Mouse (Mus musculus) lung, adult 2 months (tissue): ENCODE results near the gene Gse1. TPM values are rescaled to one million over a fixed set of nuclear protein-coding genes. Genes with fewer than 3 reads are reported as not detected.
A peak's percentile ranks its signal among the peaks of the same experiment; 100 is the strongest.

Source experiments
- DNase-seq: peaks from one replicate; pipeline ENCODE4 v3.0.0; 2022
- H3K4me1 ChIP-seq: fragments of 200-500 bp; 2 replicates; pipeline ENCODE4 v1.6.1; 2011; ENCODE audit warnings: low read length; ENCODE audit not compliant: control insufficient read depth, insufficient read depth
- H3K4me3 ChIP-seq: fragments of 200-500 bp; replicated peaks from 2 replicates; pipeline ENCODE3; 2011; ENCODE audit warnings: low read depth, mild to moderate bottlenecking, control low read depth, low read length; ENCODE audit errors: extremely low read depth
- CTCF ChIP-seq: fragments of 200-500 bp; IDR thresholded peaks from 2 replicates; pipeline ENCODE4 v1.5.1; 2011; ENCODE audit warnings: mild to moderate bottlenecking, low read length, control low read depth; ENCODE audit not compliant: insufficient read depth
- POLR2A ChIP-seq: fragments of 200-500 bp; IDR thresholded peaks from 2 replicates; pipeline ENCODE4 v1.6.1; 2011; ENCODE audit warnings: low read depth, mild to moderate bottlenecking, control low read depth, low read length, borderline replicate concordance; ENCODE audit errors: extremely low read depth
- WGBS: fragments of 180-500 bp; shearing (Covaris S2); methylation state at CpG from one replicate; pipeline ENCODE4 v1.1.7; 2018; 5-methylcytosine and 5-hydroxymethylcytosine counted together
- polyA plus RNA-seq: library from polyadenylated mRNA; depleted of rRNA; stranded (reverse); fragments of >200 nt; gene quantifications from 2 replicates; pipeline ENCODE4 v1.2.3, GENCODE M21; 2012

Gse1 gene
- polyA plus RNA-seq, 1 experiment, result 35.6 TPM

DNA sequence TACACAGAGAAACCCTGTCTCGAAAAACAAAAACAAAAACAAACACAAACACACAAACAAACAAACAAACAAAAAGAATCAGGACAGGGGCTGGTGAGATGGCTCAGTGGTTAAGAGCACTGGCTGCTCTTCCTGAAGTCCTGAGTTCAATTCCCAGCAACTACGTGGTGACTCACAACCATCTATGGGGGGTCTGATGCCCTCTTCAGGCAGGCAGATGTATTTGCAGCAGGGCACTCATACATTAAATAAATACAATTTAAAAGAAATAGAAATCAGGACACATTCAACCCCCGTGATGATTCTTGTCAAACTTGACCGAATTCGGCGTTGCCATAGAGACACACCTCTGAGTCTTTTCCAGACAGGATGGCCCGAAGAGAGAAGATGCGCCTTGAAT lies 20.9 kb upstream of the Gse1 start:
- no peak for DNase-seq
- 84% methylated on average over 8 of the region's 8 CpGs for WGBS
- no peak for TF ChIP-seq POLR2A
- peak; percentile 13; the same call in 1 of the 2 replicates for TF ChIP-seq CTCF
- Histone ChIP-seq H3K4me3 (no peak overlapping the region), H3K4me1 (peaks cover 7% of the 10 kb centered on the region; the same call in 1 of the 2 replicates)

DNA sequence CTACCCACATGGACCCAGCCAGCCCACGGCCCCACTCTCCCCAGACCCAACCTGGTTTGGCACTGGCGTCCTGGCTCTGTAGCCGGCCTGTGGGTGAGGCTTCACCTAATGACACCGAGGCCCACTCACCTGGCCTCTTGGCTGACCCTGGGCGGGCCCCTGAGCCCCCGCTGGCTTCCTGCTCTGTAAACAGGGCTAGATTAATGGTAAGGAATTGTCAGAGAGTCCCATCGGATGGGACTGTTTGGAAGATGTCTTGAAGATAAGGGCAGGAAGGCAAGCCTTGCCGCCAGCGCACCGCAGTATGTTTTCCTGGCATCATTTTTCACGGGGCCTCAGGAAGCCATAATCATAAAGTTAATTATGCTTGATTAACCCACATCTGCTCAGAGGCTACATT lies 20.1 kb upstream of the Gse1 start:
- Histone ChIP-seq H3K4me3 (no peak overlapping the region), H3K4me1 (peaks cover 7% of the 10 kb centered on the region; the same call in 1 of the 2 replicates)
- DNase-seq, result no peak
- WGBS, result 39% methylated on average over 11 of the region's 11 CpGs
- no peak for TF ChIP-seq POLR2A
- no peak for TF ChIP-seq CTCF

DNA sequence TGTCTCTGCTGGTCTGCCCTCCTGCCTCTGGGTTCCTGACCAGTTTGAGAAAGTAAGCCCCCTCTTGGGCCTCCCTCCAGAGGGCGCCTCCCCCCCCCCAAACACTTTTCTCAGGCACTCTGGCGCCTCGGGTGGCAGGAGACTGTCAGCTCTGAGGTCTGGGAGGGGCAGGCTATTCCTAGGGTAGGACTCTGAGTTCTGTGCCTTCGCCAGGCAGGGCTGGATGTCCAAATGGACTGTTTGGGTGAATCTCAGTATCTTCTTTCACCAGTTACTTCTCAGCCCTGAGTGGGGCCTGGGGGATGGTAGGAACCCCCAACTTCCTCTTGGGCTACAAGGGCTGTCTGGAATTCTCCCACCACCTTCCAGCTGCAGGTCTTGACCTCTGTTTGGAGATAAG lies 16.9 kb upstream of the Gse1 start:
- DNase-seq, result no peak
- WGBS, result 38% methylated on average over 4 of the region's 4 CpGs
- TF ChIP-seq CTCF (no peak), POLR2A (no peak)
- H3K4me1 ChIP-seq, result no peaks in the 10 kb centered on the region
- H3K4me3 ChIP-seq, result no peak overlapping the region

DNA sequence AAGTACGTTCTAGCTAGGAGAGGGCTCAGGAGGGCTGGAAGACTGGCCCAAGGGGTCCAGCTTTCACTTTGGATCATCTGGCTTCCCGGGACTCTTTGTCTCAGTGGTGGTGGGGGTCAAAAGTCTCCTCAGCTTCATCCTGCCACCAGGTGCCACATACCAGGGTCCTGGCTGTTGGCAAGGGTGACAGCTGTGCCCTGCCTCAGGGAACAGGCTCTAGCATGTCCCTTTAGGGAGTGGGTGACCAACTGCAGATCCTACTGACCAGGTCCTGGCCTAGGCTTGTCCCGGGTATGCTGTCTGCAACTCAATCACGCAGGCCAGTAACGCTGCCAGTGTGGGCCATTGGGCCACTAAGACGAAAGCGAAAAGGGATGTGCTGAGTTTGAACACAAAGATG lies 15.7 kb upstream of the Gse1 start:
- no peak for DNase-seq
- H3K4me3 ChIP-seq, result no peak overlapping the region
- H3K4me1 ChIP-seq, result no peaks in the 10 kb centered on the region
- WGBS, result 90% methylated on average over 7 of the region's 7 CpGs
- TF ChIP-seq POLR2A, result no peak
- TF ChIP-seq CTCF, result no peak

DNA sequence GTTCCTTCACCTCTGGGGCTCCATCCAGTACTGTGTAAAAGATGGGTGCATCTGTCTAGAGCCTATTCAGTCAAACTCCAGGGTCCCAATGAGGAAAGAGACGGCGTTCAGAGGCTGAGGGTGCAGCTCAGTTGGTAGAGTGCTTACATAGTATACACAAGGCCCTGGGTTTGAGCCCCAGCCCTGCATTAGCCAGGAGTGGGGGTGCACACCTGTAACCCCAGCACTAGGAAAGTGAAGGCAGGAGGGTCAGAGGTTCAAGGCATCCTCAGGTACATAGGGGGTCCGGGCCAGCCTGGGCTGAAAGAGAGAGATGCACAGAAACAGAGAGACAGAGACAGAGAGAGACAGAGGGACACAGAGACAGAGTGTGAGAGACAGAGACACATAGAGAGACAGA lies 15.0 kb upstream of the Gse1 start:
- no peak for TF ChIP-seq POLR2A
- no peak for TF ChIP-seq CTCF
- no peaks in the 10 kb centered on the region for H3K4me1 ChIP-seq
- no peak for DNase-seq
- WGBS, result 96% methylated on average over 3 of the region's 3 CpGs
- no peak overlapping the region for H3K4me3 ChIP-seq

DNA sequence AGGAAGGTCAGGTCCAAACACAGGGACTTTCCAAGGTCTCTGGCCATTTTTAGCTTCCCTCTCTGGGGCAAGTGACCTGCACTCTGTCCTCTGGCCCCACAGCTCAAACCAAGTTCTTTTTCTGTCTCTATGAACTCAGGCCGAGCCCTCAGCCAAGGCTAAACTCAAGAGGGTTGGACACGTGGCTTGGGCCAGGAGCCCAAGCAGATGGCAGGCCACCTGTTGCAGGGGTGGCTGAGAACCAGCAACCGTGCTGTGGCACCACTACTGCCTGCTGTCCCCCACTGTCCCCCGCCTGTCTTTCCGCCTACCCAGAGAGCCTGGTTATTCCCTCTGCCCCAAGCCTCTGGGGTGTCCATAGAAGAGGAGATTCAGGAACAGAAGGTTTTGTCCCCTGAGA lies 14.3 kb upstream of the Gse1 start:
- no peaks in the 10 kb centered on the region for H3K4me1 ChIP-seq
- DNase-seq, result no peak
- WGBS, result 84% methylated on average over 5 of the region's 5 CpGs
- no peak overlapping the region for H3K4me3 ChIP-seq
- TF ChIP-seq CTCF (no peak), POLR2A (no peak)

DNA sequence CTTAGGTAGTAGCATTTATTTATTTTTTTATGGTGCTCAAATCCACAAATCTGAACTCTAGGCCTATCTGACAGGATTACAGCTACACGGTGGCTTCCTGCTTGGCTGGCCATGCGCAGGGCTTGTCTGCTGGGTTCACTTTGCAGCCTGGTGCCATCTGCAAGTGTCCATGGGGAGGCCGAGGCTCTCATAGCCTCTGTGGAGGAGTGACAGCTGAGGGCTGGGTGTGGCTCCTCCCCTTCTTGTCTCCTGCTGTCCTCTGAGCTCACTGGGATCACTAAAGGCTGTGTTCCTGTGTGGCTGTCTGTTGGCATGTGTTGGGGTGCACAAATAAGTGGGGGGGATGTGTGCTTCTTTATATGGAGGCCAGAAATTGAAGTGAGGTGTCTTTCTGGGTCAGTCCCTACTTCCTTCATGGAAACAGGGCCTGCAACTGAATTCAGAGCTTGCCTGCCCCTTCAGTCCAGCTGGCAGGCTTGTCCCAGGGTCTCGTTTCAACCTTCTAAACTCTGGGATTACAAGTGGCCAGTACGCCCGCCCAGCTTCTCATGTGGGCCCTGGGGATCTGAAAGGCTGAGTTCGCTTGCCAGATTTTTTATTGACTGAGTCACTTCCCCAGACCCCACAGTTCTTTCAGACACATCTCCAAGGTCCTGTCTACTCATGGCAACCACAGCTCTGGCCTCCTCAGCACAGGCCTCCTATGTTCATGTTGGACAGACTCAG lies 12.7 kb upstream of the Gse1 start:
- 62% methylated on average over 7 of the region's 7 CpGs for WGBS
- no peak for DNase-seq
- no peak overlapping the region for H3K4me3 ChIP-seq
- TF ChIP-seq CTCF, result no peak
- no peak for TF ChIP-seq POLR2A
- no peaks in the 10 kb centered on the region for H3K4me1 ChIP-seq

DNA sequence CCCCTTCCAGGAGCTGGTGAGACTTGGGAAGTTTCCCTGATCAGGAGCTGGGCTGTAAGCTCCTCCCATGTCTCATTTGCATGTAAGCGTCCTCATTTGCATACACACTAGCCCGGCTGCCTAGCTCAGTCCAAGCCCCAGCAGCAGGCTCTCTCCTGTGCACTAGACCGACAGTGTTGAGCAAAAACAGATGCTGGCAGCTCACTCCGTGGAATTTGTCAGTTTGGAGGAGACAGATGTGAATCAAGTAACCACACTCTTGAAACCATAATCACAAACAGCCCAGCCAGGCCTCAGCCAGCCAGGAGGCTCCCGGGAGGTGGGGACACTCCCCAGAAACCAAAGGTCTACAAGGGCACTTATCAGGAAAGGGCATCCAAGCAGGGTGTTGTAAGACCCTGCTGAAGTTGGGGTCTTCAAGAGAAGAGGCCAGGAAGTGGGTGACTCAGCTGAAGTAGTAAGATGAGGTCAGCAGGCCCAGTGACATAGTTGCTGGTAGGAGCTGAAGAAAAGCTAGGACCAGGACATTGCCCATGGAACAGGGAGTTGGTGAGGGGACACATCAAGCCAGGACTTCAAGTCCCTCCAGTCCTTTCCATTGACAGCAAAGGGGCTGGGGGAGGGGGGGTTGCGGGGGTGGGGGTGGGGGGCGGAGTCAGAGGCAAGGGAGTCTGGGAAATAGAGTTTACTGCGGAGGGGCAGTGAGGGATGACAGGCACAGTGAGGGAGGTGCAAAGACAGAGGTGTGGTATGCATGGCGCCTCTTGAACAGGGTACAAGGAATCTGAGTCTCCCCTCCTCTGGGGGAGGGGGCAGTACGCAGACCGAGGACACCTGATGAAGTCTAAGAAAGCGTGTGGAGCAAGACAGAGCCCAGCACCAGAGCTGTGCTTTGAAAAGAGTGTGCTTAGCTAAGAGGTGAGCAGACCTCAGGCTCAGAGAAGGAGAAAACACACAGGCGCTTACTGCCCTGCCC lies 11.1 kb upstream of the Gse1 start:
- Histone ChIP-seq H3K4me1 (no peaks in the 10 kb centered on the region), H3K4me3 (no peak overlapping the region)
- DNase-seq, result no peak
- WGBS, result 42% methylated on average over 13 of the region's 13 CpGs
- TF ChIP-seq CTCF, result no peak
- no peak for TF ChIP-seq POLR2A

DNA sequence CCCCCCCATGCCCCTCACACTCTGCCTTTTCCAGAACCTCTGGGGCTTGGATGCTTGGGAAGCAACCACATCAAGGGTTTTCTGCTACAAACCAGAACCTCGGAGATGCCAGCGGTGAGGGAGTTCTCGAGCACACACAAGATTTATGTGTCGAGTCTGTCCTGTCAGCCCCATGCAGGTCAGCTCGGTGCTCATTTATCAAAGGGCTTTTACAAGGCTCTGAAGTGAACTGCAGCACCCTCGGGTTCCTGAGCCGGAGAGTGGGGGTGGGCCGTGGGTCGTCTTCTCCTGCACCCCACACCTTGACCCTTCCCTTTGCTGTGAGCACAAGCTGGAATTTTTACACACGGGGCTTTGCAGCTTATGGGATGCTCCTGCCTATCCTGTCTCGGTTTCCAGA lies 5.7 kb upstream of the Gse1 start:
- H3K4me3 ChIP-seq, result no peak overlapping the region

More for the DNA sequence above, 5.7 kb upstream of the Gse1 start:
- no peaks in the 10 kb centered on the region for H3K4me1 ChIP-seq
- 75% methylated on average over 11 of the region's 11 CpGs for WGBS
- DNase-seq, result no peak
- no peak for TF ChIP-seq CTCF
